Mouse (Mus musculus) lung, adult 18-20 months (tissue): ENCODE results near the gene Gm20715.
"Not testable (repeated sequence)": the region's sequence is repeated elsewhere in the genome, so short reads cannot be mapped to it uniquely, and the experiment has no call there.

Experiments used
- DNase-seq, 2 experiments: peaks; one replicate each; pipeline ENCODE4 v3.0.0; 2022; ENCODE audit warnings: mixed read lengths in 2 of 2

Gm20715 gene

GRCm38 (mm10) chr7:6430342-6430741 lies 20.3 kb downstream of the Gm20715 start:
- DNase-seq, result peak in 1 of 2 experiments; percentile 16

- DNase-seq, result no peak
These were observed 28.3 kb downstream of the Gm20715 start, which contains the start of gene Olfr1344 for GRCm38 (mm10) chr7:6438388-6438787. TSS of gene Olfr1344 (plus strand) at chr7:6438688.

GRCm38 (mm10) chr7:6441173-6441572 lies 31.1 kb downstream of the Gm20715 start:
- no peak for DNase-seq

GRCm38 (mm10) chr7:6447771-6448170 lies 37.7 kb downstream of the Gm20715 start:
- no peak for DNase-seq

DNA sequence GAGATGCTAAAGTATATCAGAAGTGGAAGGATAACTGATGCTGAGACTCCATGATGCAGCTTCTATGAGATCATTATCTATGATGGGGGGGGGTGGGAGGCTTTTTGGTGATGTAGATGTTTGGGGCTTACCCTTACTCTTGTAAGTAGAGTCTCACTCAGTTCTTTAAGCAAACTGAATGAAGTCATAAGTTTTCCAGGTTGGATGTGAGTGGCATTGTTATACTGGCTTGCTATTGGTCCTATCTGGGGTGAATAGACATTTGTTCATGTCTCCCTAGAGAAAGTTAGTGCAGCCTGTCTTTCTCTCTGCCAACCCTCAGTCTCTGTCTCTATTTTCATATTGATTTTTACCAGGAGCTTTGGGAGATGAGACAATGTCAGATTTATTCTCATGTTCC lies 45.8 kb downstream of the Gm20715 start, which contains the start of gene Olfr1336:
Gene Olfr1336, plus strand, starts transcription at position 301 of the 400 bp plus-strand sequence.
- no peak for DNase-seq

GRCm38 (mm10) chr7:6456399-6456798 lies 46.3 kb downstream of the Gm20715 start:
- no peak for DNase-seq

GRCm38 (mm10) chr7:6466951-6467350 lies 56.9 kb downstream of the Gm20715 start, which contains the start of gene Olfr1346:
TSS of gene Olfr1346 (plus strand) at chr7:6467101.
- DNase-seq, result no peak

DNA sequence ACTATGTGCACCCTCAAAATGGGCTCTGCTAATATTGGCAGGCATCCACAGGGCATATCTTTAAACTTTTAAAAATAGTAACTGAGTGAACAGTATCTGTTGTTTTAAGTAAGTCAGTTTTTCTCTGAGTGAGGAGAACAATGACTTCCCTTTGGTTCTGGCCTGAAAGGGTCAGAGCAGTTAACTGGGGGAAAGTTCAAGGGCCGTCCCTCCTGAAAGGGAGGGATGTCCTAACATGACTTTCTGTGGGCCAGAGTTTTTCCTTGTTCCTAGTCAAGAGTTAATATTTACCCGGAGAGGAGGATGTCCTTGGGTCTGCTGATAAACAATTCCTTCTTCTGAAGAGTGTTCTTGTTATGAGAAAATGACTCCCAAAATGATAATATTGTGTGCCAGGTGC lies 67.6 kb downstream of the Gm20715 start:
- not testable (repeated sequence) for DNase-seq

DNA sequence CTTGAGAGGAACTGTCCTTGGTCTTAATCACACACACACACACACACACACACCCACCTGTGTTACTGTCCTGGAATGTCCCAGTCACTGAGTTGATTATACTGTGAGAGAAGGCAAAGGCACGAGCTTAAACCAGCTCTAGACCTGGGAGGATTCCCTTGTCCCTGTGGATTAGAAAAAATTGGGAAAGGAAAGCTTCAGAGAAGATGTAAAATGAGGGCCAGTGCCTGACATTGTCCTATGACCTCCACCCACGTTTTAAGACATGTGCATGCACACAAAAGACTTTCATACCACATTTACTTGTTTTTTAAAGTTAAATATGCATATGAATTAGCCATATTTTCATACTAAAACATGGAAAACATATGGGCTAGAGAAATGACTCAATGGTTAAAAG lies 76.8 kb downstream of the Gm20715 start, which contains the start of gene Olfr5:
Gene Olfr5, minus strand, starts transcription at position 101 of the 400 bp plus-strand sequence.
- no peak for DNase-seq
